Mouse (Mus musculus) kidney, adult 2 months (tissue): ENCODE data around the gene Dtd2.

ENCODE experiments used
- CTCF ChIP-seq: fragments of 200-500 bp; conservative IDR thresholded peaks from 2 replicates; pipeline ENCODE4 v1.5.1; 2011; ENCODE audit warnings: low read depth, mild to moderate bottlenecking, control low read depth, low read length, moderate library complexity, mixed read lengths; ENCODE audit not compliant: insufficient read depth, insufficient read length
- POLR2A ChIP-seq: fragments of 200-500 bp; IDR thresholded peaks from one replicate; pipeline ENCODE4 v1.6.1; 2011; ENCODE audit warnings: low read depth, low read length, control low read depth

DNA sequence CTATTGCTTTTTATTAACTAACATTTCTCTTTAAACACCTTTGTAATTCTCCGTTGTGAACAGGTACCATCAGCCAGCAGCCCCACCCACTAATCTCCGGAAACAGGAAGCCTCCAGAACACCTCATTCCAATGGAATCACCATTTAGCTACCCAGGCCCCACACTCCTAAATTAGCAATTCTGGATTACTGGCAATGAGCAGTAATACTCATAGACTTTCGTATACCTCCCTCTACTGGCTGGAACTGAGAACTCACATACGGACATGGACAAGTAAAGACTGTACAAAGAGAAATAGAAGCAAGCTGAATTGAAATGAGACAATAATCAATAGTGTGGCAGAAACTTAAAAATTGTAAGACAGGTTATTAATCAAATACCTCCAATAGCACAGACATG, 4.8 kb downstream of the Dtd2 start:
- TF ChIP-seq POLR2A (no peak), CTCF (no peak)
